Mouse (Mus musculus) cerebral cortex, adult 2 months (tissue): Measurements from ENCODE around the gene Bckdha.

Experiments used
- WGBS: fragments of 180-500 bp; shearing (Covaris S2); methylation state at CpG from one replicate; pipeline ENCODE4 v1.1.7; 2018; 5-methylcytosine and 5-hydroxymethylcytosine counted together

The Bckdha gene

GRCm38 (mm10) chr7:25614831-25615705 is 43.7 kb downstream of the Bckdha start:
- 76% methylated on average over 21 of the region's 21 CpGs for WGBS

- WGBS = 91% methylated on average over 5 of the region's 5 CpGs
Observed at GRCm38 (mm10) chr7:25614086-25614485, 44.7 kb downstream of the Bckdha start.

- WGBS = 43% methylated on average over 7 of the region's 7 CpGs
Observed at GRCm38 (mm10) chr7:25611501-25611900, 47.3 kb downstream of the Bckdha start.

DNA sequence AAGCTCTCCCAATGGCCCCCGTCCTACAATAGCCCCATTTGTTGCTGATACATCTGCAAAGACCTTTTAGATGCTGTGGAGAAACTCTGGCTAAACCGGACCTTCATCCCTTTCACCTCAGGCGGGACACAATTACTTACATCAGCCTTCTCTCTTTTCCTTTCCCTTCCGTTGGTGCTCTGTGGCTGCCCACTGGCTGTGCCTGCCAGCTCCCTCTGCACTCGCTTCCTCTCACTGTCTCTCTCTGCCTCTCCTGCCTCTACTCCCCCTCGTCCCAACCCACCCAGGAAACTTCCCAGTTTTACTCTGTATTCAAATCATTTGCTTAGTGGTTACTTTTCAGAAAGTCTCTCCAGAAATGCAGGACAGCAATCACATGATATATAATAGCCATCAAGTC is 48.7 kb downstream of the Bckdha start:
- WGBS = 36% methylated on average over 6 of the region's 6 CpGs

GRCm38 (mm10) chr7:25607196-25607595 is 51.6 kb downstream of the Bckdha start:
- WGBS = 62% methylated on average over 2 of the region's 2 CpGs

DNA sequence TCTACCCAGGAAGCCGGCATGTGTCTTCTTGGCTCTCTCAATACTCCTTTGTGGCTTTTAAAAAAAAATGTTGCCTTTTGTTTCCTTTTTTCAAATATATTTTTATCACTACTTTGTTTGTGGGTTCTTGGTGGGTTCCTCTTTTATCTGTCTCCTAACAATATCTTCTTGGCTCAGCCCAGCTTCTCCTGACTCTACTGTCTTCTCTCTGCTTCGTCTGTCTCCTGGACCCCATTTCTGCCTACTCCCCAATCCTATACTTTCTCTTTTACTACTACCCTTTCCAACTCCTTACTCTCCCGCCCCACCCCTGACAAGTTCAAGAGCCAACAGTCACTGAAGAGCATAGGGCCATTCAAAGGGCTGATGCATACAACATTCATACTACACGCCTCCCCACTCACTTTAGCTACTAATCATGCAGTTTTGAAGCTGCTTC is 52.1 kb downstream of the Bckdha start:
- WGBS = 84% methylated on average over 4 of the region's 4 CpGs

DNA sequence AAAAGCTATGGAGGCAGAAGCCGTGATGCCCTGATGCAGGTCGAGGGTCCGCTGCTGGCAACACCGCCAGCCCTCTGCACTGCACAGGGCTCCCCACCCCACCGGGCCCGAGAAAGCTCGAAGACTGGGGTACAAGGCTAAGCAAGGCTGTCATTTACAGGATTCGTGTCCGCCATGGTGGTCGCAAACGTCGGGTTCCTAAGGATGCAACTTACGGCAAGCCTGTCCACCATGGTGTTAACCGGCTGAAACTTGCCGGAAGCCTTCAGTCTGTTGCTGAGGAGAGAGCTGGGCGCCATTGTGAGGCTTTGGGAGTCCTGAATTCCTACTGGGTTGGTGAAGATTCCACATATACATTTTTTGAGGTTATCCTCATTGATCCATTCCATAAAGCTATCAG is 57.4 kb downstream of the Bckdha start:
- WGBS = 89% methylated on average over 16 of the region's 16 CpGs

GRCm38 (mm10) chr7:25600666-25601065 is 58.1 kb downstream of the Bckdha start:
- WGBS = 85% methylated on average over 11 of the region's 11 CpGs

- WGBS = 12% methylated on average over 10 of the region's 10 CpGs
Observed at GRCm38 (mm10) chr7:25599663-25600062, 59.1 kb downstream of the Bckdha start.

GRCm38 (mm10) chr7:25593859-25594258 is 64.9 kb downstream of the Bckdha start:
- 87% methylated on average over 3 of the region's 3 CpGs for WGBS

- WGBS = 96% methylated on average over 2 of the region's 2 CpGs
Observed at GRCm38 (mm10) chr7:25591226-25591625, 67.6 kb downstream of the Bckdha start.

DNA sequence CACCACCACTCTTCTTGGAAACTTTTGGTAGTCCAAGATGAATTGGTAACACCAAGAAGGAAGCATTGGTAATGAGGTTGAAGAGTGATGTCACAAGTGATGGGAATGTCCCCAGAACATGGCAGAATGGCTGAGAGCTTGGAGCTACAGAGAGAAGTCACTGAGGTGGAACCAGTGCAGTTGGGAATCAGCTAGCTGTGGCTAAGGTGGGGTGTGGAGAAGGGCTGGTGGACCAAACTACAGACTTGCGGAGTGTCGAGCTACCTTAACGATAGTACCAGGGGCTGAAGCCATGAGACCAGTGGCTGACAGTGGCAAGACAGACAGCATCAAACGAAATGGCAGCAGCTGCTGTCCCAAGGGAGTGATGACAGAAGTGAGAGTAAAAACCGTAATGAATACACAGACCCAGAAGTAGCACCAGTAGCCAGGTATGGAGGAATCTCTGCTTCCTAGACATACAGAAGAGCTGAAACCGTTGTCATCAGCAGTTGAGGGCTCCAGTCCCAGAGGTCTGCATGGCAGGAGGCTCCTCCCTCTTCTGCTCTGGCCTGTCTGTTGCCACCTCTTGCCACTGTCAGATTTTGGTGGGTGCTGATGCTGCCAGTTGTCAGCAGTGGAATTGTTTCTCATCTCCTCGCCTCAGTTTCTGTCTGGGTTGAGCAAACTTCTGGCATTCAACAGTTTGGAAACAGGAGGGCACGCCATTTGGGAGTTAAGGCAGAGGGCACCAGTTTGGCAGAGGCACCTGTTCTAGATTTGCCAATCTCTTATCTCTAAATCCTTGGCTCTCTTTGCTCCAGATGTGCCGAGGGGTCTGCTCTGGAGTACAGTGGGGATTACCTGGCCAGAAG is 73.2 kb downstream of the Bckdha start:
- WGBS = 84% methylated on average over 9 of the region's 9 CpGs

GRCm38 (mm10) chr7:25584651-25585050 is 74.1 kb downstream of the Bckdha start:
- WGBS = 85% methylated on average over 5 of the region's 5 CpGs

DNA sequence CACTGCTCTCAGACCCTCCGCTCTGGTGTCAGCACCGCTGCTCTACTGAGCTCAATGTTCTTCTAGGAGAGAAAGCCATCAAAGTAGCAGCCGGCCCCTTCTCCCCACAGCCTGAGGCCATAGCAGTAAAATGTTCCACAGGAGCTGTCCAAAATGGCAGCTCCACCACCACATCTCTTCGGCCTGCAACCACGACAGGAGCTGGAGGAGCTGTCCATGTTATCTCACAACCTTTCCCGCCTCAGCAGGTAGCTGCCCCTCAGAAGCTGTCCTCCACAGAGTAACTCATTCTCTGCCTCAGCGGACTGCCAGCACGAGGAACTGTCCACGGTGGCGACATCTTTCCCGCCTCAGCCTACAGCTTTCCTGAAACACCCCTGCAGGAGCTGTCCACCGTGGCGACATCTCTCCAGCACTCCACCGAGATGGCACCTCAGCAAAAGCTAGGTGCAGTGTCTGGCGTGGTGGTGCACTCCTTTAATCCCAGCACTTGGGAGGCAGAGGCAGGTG is 76.4 kb downstream of the Bckdha start:
- WGBS = 93% methylated on average over 15 of the region's 15 CpGs
